Comparison of ENCODE assay signal across 19 mouse cellular contexts in the genomic region with DNA sequence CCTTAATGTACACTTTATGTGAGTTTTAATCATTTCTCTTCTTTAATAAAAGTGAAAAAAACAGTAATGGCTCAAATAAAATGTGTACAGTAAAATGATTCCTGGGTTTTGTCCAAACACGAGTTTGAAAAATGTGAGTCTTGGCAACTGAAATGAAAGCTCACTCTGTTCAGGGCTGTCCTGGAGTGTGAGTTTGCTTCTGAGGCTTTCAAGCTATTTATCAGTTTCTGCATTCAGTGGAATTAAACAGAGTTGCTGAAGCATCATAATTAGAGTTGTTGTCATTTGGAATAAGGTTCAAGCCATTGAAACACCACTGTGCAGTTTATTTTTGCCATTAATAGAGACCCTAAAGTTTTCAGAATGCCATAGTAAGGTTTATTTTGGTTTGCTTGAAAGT.
"Had no signal": no experiment of that assay in that cellular context is flagged by ENCODE, and none has a peak within 500 bp of the region (broad histone marks: within the 10 kb centered on the region; RNA-seq: fewer than 3 reads in every experiment).

No protein-coding gene starts in this region.

- H3K4me2 ChIP-seq: liver, embryonic 15.5 days; lung, embryonic 15.5 days; midbrain, embryonic 11.5 days; neural tube, embryonic 12.5 days; stomach, embryonic 15.5 days had no signal

- H3K36me3 ChIP-seq: liver, embryonic 15.5 days; lung, embryonic 15.5 days; neural tube, embryonic 12.5 days; stomach, embryonic 15.5 days had no signal

- H3K27ac ChIP-seq: liver, embryonic 15.5 days; lung, embryonic 15.5 days; macrophage; neural tube, embryonic 12.5 days; stomach, embryonic 15.5 days; stomach, postnatal 0 days had no signal

- H3K4me1 ChIP-seq: liver, embryonic 15.5 days; lung, embryonic 15.5 days; megakaryocyte, embryonic 14.5 days; neural tube, embryonic 12.5 days; stomach, embryonic 15.5 days had no signal

- H3K9me3 ChIP-seq: liver, embryonic 15.5 days; lung, embryonic 15.5 days; megakaryocyte, embryonic 14.5 days; neural tube, embryonic 12.5 days; stomach, embryonic 15.5 days had no signal

- H3K9ac ChIP-seq: liver, embryonic 15.5 days; liver, postnatal 0 days; lung, embryonic 15.5 days; neural tube, embryonic 12.5 days; stomach, embryonic 15.5 days had no signal

- ATAC-seq: liver, postnatal 0 days; lung, postnatal 0 days; midbrain, embryonic 16.5 days had no signal

- DNase-seq: liver, postnatal 0 days; lung, adult 2 months; lung, postnatal 14 days; lung, postnatal 36 days; midbrain, embryonic 14.5 days; right cerebral cortex, postnatal 14 days; thymus, adult 2 months; thymus, postnatal 25 days; thymus, postnatal 4 days had no signal

- H3K4me3 ChIP-seq: liver, embryonic 15.5 days; lung, embryonic 15.5 days; megakaryocyte, embryonic 14.5 days; neural tube, embryonic 12.5 days; stomach, embryonic 15.5 days had no signal

- H3K27me3 ChIP-seq: liver, embryonic 15.5 days; lung, embryonic 15.5 days; megakaryocyte, embryonic 14.5 days; neural tube, embryonic 12.5 days; stomach, embryonic 15.5 days had no signal
